In the genomic region with DNA sequence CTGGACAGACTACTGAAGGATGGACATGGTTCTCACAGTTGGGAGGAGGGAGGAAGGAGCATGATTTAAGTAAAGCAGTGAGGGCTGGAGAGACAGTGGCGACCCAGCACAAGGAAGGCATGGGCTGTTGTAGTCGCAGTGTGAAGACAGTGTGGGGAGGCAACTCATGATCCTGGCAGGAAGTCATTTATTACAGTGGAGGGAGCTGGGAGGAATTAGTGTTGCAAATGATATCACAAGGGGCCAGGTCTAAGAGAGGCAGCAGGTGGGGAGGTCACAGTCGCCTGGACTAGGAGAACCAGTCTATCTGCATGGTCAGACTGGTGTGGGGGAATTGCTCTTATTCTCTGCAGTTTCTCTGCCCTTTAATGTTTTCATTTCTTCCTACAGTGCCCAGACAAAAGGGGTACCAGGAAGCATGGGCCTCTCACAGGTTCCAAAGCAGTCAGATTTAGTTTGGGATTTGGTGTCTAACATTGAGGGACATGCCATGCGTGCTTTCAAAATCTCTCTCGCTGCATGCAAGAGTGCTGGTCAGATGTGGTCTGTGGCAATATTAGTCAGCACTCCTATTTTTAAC, we compare ENCODE assay signal across 13 mouse cellular contexts.
"Had no signal": no experiment of that assay in that cellular context is flagged by ENCODE, and none has a peak within 500 bp of the region (broad histone marks: within the 10 kb centered on the region; RNA-seq: fewer than 3 reads in every experiment).

No protein-coding gene starts in this region.

- H3K27ac ChIP-seq: left cerebral cortex, adult 2 months; limb, embryonic 12.5 days; liver, embryonic 13.5 days; lung, embryonic 15.5 days; macrophage; midbrain, embryonic 13.5 days had no signal

- H3K9ac ChIP-seq: limb, embryonic 12.5 days; liver, embryonic 13.5 days; liver, postnatal 0 days; lung, embryonic 15.5 days; midbrain, embryonic 13.5 days had no signal

- DNase-seq: kidney, adult 2 months; kidney, postnatal 25 days; liver; liver, embryonic 13.5 days; liver, postnatal 0 days; lung, postnatal 14 days; right cerebral cortex, postnatal 25 days; thymus, postnatal 36 days had no signal

- H3K9me3 ChIP-seq: limb, embryonic 12.5 days; liver, embryonic 13.5 days; lung, embryonic 15.5 days; midbrain, embryonic 13.5 days had no signal

- H3K4me2 ChIP-seq: limb, embryonic 12.5 days; liver, embryonic 13.5 days; lung, embryonic 15.5 days; midbrain, embryonic 13.5 days had no signal

- H3K36me3 ChIP-seq: limb, embryonic 12.5 days; liver, embryonic 13.5 days; lung, embryonic 15.5 days; midbrain, embryonic 13.5 days had no signal

- ATAC-seq: liver, postnatal 0 days; midbrain, embryonic 13.5 days had no signal

- H3K4me1 ChIP-seq: liver, embryonic 13.5 days had no signal

- H3K4me3 ChIP-seq: left cerebral cortex, adult 2 months; limb, embryonic 12.5 days; liver, embryonic 13.5 days; lung, embryonic 15.5 days; midbrain, embryonic 13.5 days had no signal

- H3K27me3 ChIP-seq: limb, embryonic 12.5 days; liver, embryonic 13.5 days; lung, embryonic 15.5 days had no signal
